Mouse (Mus musculus) CH12.LX (cell line): ENCODE results near the gene Fopnl. TPM values are rescaled to one million over a fixed set of nuclear protein-coding genes. Genes with fewer than 3 reads are reported as not detected.

Source experiments
- DNase-seq: peaks from one replicate; pipeline ENCODE4 v3.0.0-alpha.2; 2013; ENCODE audit errors: extremely low read depth
- H3K27ac ChIP-seq: 2 replicates; pipeline ENCODE4 v1.5.1; 2012; ENCODE audit warnings: low read depth, mild to moderate bottlenecking, control low read depth, moderate library complexity; ENCODE audit not compliant: insufficient read depth
- H3K27me3 ChIP-seq: replicated peaks from 2 replicates; pipeline ENCODE3; 2012; ENCODE audit warnings: inconsistent platforms
- H3K36me3 ChIP-seq, 2 experiments: replicated peaks in 1 of 2; 2 replicates each; pipeline versions ENCODE3 to v1.6.1; 2012; ENCODE audit warnings: inconsistent platforms in 1 of 2, low read length in 1 of 2, mild to moderate bottlenecking in 1 of 2, mixed read lengths in 1 of 2, moderate library complexity in 1 of 2; ENCODE audit not compliant: control insufficient read depth in 1 of 2, insufficient read depth in 1 of 2
- H3K4me1 ChIP-seq, 2 experiments: 2 replicates each; pipeline ENCODE4 v1.6.1; 2012; ENCODE audit warnings: inconsistent platforms in 1 of 2, moderate library complexity in 1 of 2; ENCODE audit not compliant: insufficient read depth in 2 of 2, control insufficient read depth in 1 of 2
- H3K4me2 ChIP-seq: 2 replicates; pipeline ENCODE4 v1.6.1; 2012; ENCODE audit warnings: low read depth, mild to moderate bottlenecking, control low read depth; ENCODE audit not compliant: poor library complexity, insufficient read depth, severe bottlenecking
- H3K4me3 ChIP-seq, 3 experiments: fragments of 150-350 bp in 1 of 3; sonication (generic) in 1 of 3; replicated peaks in 1 of 3; 2 replicates each; pipeline versions ENCODE3 to v1.5.1; 2011 to 2012; ENCODE audit warnings: low read depth in 2 of 3, low read length in 2 of 3, mild to moderate bottlenecking in 2 of 3, moderate library complexity in 2 of 3, control low read depth in 1 of 3, improper control_type of control experiment in 1 of 3, inconsistent platforms in 1 of 3, mixed read lengths in 1 of 3; ENCODE audit not compliant: poor library complexity in 1 of 3
- H3K79me2 ChIP-seq: replicated peaks from 2 replicates; pipeline ENCODE4 v1.6.1; 2012; ENCODE audit warnings: mild to moderate bottlenecking, moderate library complexity; ENCODE audit not compliant: control insufficient read depth, poor library complexity, insufficient read depth, severe bottlenecking; ENCODE audit errors: extremely low read depth
- H3K9ac ChIP-seq: 2 replicates; pipeline ENCODE4 v1.6.1; 2012; ENCODE audit warnings: low read depth, mild to moderate bottlenecking, control low read depth, moderate library complexity; ENCODE audit not compliant: insufficient read depth
- H3K9me3 ChIP-seq: replicated peaks from 2 replicates; pipeline ENCODE3; 2012; ENCODE audit warnings: low read length, inconsistent platforms, mixed read lengths
- BHLHE40 ChIP-seq: IDR thresholded peaks from 2 replicates; pipeline ENCODE4 v1.6.1; 2011; ENCODE audit warnings: mild to moderate bottlenecking, low read depth, low read length, improper control_type of control experiment
- CHD1 ChIP-seq: IDR thresholded peaks from 2 replicates; pipeline ENCODE4 v1.6.1; 2012; ENCODE audit warnings: low read depth, low read length, improper control_type of control experiment, inconsistent platforms
- CHD2 ChIP-seq: IDR thresholded peaks from 2 replicates; pipeline ENCODE4 v1.6.1; 2011; ENCODE audit warnings: low read length, improper control_type of control experiment
- CTCF ChIP-seq, 2 experiments: IDR thresholded peaks in 1 of 2; conservative IDR thresholded peaks in 1 of 2; 2 replicates each; pipeline ENCODE4 v1.5.1; 2011 to 2012; ENCODE audit warnings: low read depth in 2 of 2, low read length in 2 of 2, improper control_type of control experiment in 1 of 2, inconsistent platforms in 1 of 2, mild to moderate bottlenecking in 1 of 2, moderate library complexity in 1 of 2
- E2F4 ChIP-seq: IDR thresholded peaks from 2 replicates; pipeline ENCODE4 v1.6.1; 2011; ENCODE audit warnings: low read depth, low read length, improper control_type of control experiment; ENCODE audit not compliant: insufficient replicate concordance
- ELF1 ChIP-seq: IDR thresholded peaks from 2 replicates; pipeline ENCODE4 v1.6.1; 2014; ENCODE audit warnings: low read depth, mild to moderate bottlenecking, inconsistent platforms, low read length, improper control_type of control experiment
- EP300 ChIP-seq: IDR thresholded peaks from 2 replicates; pipeline ENCODE4 v1.6.1; 2011; ENCODE audit warnings: low read length, improper control_type of control experiment
- ETS1 ChIP-seq: conservative IDR thresholded peaks from 2 replicates; pipeline ENCODE4 v1.6.1; 2012; ENCODE audit warnings: low read depth, mild to moderate bottlenecking, inconsistent platforms, low read length, improper control_type of control experiment, moderate library complexity
- GABPA ChIP-seq: IDR thresholded peaks from 2 replicates; pipeline ENCODE4 v1.6.1; 2012; ENCODE audit warnings: low read depth, low read length, improper control_type of control experiment, inconsistent platforms; ENCODE audit not compliant: insufficient replicate concordance
- HCFC1 ChIP-seq: IDR thresholded peaks from 2 replicates; pipeline ENCODE4 v1.6.1; 2012; ENCODE audit warnings: low read depth, mild to moderate bottlenecking, inconsistent platforms, low read length, improper control_type of control experiment
- IRF4 ChIP-seq: IDR thresholded peaks from 2 replicates; pipeline ENCODE4 v1.6.1; 2014; ENCODE audit warnings: low read depth, mild to moderate bottlenecking, inconsistent platforms, low read length, improper control_type of control experiment
- JUN ChIP-seq: IDR thresholded peaks from 2 replicates; pipeline ENCODE4 v1.6.1; 2011; ENCODE audit warnings: low read depth, mild to moderate bottlenecking, low read length, improper control_type of control experiment, moderate library complexity; ENCODE audit not compliant: insufficient read depth
- JUND ChIP-seq: conservative IDR thresholded peaks from 2 replicates; pipeline ENCODE4 v1.6.1; 2011; ENCODE audit warnings: low read depth, low read length, improper control_type of control experiment
- KAT2A ChIP-seq: IDR thresholded peaks from 2 replicates; pipeline ENCODE4 v1.6.1; 2012; ENCODE audit warnings: low read length, improper control_type of control experiment, inconsistent platforms; ENCODE audit not compliant: insufficient replicate concordance
- MAX ChIP-seq: IDR thresholded peaks from 2 replicates; pipeline ENCODE4 v1.6.1; 2011; ENCODE audit warnings: low read length, improper control_type of control experiment
- MAZ ChIP-seq: IDR thresholded peaks from 2 replicates; pipeline ENCODE4 v1.6.1; 2012; ENCODE audit warnings: low read depth, mild to moderate bottlenecking, inconsistent platforms, low read length, improper control_type of control experiment, moderate library complexity
- MEF2A ChIP-seq: IDR thresholded peaks from 2 replicates; pipeline ENCODE4 v1.6.1; 2014; ENCODE audit warnings: low read depth, mild to moderate bottlenecking, inconsistent platforms, low read length, improper control_type of control experiment, borderline replicate concordance
- MXI1 ChIP-seq: IDR thresholded peaks from 2 replicates; pipeline ENCODE4 v1.6.1; 2011; ENCODE audit warnings: mild to moderate bottlenecking, low read depth, low read length, improper control_type of control experiment
- MYC ChIP-seq: IDR thresholded peaks from 2 replicates; pipeline ENCODE4 v1.6.1; 2011; ENCODE audit warnings: low read depth, mild to moderate bottlenecking, improper control_type of control experiment, low read length
- NELFE ChIP-seq: IDR thresholded peaks from 2 replicates; pipeline ENCODE4 v1.6.1; 2011; ENCODE audit warnings: low read depth, low read length, improper control_type of control experiment
- NRF1 ChIP-seq: IDR thresholded peaks from 2 replicates; pipeline ENCODE4 v1.6.1; 2014; ENCODE audit warnings: low read depth, mild to moderate bottlenecking, inconsistent platforms, low read length, improper control_type of control experiment, moderate library complexity
- PAX5 ChIP-seq: IDR thresholded peaks from 2 replicates; pipeline ENCODE4 v1.6.1; 2012; ENCODE audit warnings: low read length, inconsistent platforms, mixed read lengths
- POLR2A ChIP-seq: IDR thresholded peaks from 2 replicates; pipeline ENCODE4 v1.6.1; 2011; ENCODE audit warnings: low read depth, mild to moderate bottlenecking, improper control_type of control experiment, low read length
- POLR2AphosphoS2 ChIP-seq: IDR thresholded peaks from 2 replicates; pipeline ENCODE4 v1.6.1; 2011; ENCODE audit warnings: low read depth, low read length, improper control_type of control experiment
- RAD21 ChIP-seq: IDR thresholded peaks from 2 replicates; pipeline ENCODE4 v1.6.1; 2011; ENCODE audit warnings: low read depth, mild to moderate bottlenecking, low read length, improper control_type of control experiment, moderate library complexity
- RCOR1 ChIP-seq: conservative IDR thresholded peaks from 2 replicates; pipeline ENCODE4 v1.6.1; 2012; ENCODE audit warnings: low read depth, mild to moderate bottlenecking, inconsistent platforms, low read length, improper control_type of control experiment
- SIN3A ChIP-seq: IDR thresholded peaks from 2 replicates; pipeline ENCODE4 v1.6.1; 2012; ENCODE audit warnings: low read length, improper control_type of control experiment, inconsistent platforms
- SMC3 ChIP-seq: IDR thresholded peaks from 2 replicates; pipeline ENCODE4 v1.6.1; 2011; ENCODE audit warnings: low read depth, low read length, improper control_type of control experiment
- TBP ChIP-seq: conservative IDR thresholded peaks from 2 replicates; pipeline ENCODE4 v1.6.1; 2011; ENCODE audit warnings: low read depth, low read length, improper control_type of control experiment
- TCF12 ChIP-seq: IDR thresholded peaks from 2 replicates; pipeline ENCODE4 v1.6.1; 2014; ENCODE audit warnings: low read depth, mild to moderate bottlenecking, inconsistent platforms, low read length, improper control_type of control experiment
- UBTF ChIP-seq: IDR thresholded peaks from 2 replicates; pipeline ENCODE4 v1.6.1; 2012; ENCODE audit warnings: low read depth, mild to moderate bottlenecking, inconsistent platforms, low read length, improper control_type of control experiment, moderate library complexity
- USF1 ChIP-seq: IDR thresholded peaks from 2 replicates; pipeline ENCODE4 v1.6.1; 2014; ENCODE audit warnings: low read depth, mild to moderate bottlenecking, inconsistent platforms, low read length, improper control_type of control experiment
- USF2 ChIP-seq: conservative IDR thresholded peaks from 2 replicates; pipeline ENCODE4 v1.6.1; 2011; ENCODE audit warnings: low read depth, low read length, improper control_type of control experiment
- ZC3H11A ChIP-seq: IDR thresholded peaks from 2 replicates; pipeline ENCODE4 v1.6.1; 2012; ENCODE audit warnings: low read depth, mild to moderate bottlenecking, inconsistent platforms, low read length, improper control_type of control experiment
- ZKSCAN1 ChIP-seq: IDR thresholded peaks from 2 replicates; pipeline ENCODE4 v1.6.1; 2012; ENCODE audit warnings: low read depth, inconsistent platforms, low read length, improper control_type of control experiment, borderline replicate concordance
- ZMIZ1 ChIP-seq: IDR thresholded peaks from 2 replicates; pipeline ENCODE4 v1.6.1; 2012; ENCODE audit warnings: low read depth, mild to moderate bottlenecking, inconsistent platforms, low read length, improper control_type of control experiment
- ZNF384 ChIP-seq: IDR thresholded peaks from 2 replicates; pipeline ENCODE4 v1.6.1; 2012; ENCODE audit warnings: low read depth, low read length, improper control_type of control experiment, inconsistent platforms
- dilution Hi-C: fragments of 300-500 bp; cut with MboI; formaldehyde crosslinking; loops from 2 replicates; pipeline ENCODE4 v1.14.3; 2020; ENCODE audit warnings: low sequenced_read_pairs; ENCODE audit not compliant: extremely low pct_unique_long_range_greater_than_20kb, extremely low pct_ligation_motif_present
- in situ Hi-C: fragments of 300-500 bp; cut with MboI; formaldehyde crosslinking; loops from 3 replicates; pipeline ENCODE4 v1.14.3; 2019; ENCODE audit warnings: low sequenced_read_pairs, low pct_ligation_motif_present, low pct_unique_long_range_greater_than_20kb, mixed read lengths
- polyA plus RNA-seq: library from polyadenylated mRNA; unstranded; fragments of >175 nt; gene quantifications from 2 replicates; pipeline ENCODE4 v1.2.1, GENCODE M21; 2012; ENCODE audit warnings: low read depth; ENCODE audit not compliant: insufficient read length
- total RNA-seq, 2 experiments: library from RNA; depleted of rRNA; stranded (reverse); fragments of 300-350 nt in 1 of 2; fragments of >200 nt in 1 of 2; gene quantifications; 2 replicates each; pipeline ENCODE4 v1.2.3; 2012 to 2014

The Fopnl gene
- total RNA-seq (2012; rRNA removed) (32.8 and 38.5 TPM in 2 replicates), total RNA-seq (2014; rRNA removed) (153 and 159 TPM in 2 replicates), polyA plus RNA-seq (54.9 and 56.8 TPM in 2 replicates)

DNA sequence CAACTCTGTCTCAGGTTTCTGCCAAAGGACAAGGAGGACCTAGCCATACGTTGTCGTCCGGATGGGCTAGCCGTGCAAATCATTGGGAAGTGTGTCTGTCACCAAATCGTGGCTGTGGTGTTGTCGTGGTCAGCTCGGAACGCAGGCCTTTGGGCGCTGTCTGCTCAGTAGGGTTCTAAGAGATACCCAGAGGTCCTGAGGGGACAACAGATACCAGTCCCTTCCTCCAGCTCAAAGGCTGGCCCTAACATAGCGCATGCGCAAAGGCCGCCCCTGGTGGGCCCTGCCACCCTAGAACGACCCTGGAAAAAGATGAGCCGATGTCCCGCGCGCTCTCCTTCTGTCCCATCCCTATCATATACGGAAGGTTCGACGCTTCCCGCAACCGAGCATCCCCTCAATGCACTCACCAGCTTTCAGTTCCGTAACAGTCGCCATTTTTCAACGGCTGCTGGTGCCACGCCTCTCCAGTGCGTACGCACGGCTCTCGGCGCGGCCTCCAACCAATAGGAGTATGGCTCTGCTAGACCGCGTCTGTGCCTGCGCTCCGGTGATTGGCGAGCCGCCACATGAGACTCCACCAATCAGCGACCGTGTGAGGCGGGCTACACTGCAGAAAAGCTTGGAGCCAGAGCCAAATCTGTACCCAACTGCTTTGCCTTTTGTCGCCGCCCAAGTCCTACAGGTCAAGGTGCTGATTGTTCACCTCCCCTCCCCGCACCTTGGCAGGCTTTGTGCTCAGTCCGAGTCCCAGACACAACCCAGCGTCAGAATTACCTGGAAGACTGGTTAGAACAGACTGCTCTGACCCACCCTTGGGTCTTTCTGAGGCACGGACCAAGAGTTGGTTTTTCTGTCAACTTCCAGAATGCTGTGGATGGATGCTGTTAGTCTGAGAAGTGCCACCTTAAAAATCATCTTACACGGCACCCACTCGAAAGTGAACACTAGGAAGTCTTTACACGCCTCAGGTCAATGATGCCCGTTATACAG, at the start of gene Fopnl:
Fopnl (minus strand) TSS at position 522 of the 993 bp plus-strand sequence.
- Histone ChIP-seq H3K36me3 (peaks cover 6 to 24% of the 10 kb centered on the region in 2 experiments), H3K27ac (peak within 1 kb of the TSS; percentile 45), H3K27me3 (peaks cover 2% of the 10 kb centered on the region), H3K4me2 (peak within 1 kb of the TSS; percentile 67), H3K79me2 (peaks cover 16% of the 10 kb centered on the region), H3K9me3 (no peaks in the 10 kb centered on the region), H3K9ac (peak within 1 kb of the TSS; percentile 70), H3K4me1 (peaks cover 7 to 31% of the 10 kb centered on the region in 2 experiments), H3K4me3 (peak within 1 kb of the TSS; percentile 72 to 98 (median 85))
- peak; percentile 99 for DNase-seq
- in situ Hi-C loops (no loop called here), dilution Hi-C loops (no loop called here)
- TF ChIP-seq ELF1 (peak; percentile 81), ZC3H11A (no peak), HCFC1 (peak; percentile 74), CHD2 (peak; percentile 81), RAD21 (no peak; the same call in 1 of the 2 replicates), RCOR1 (peak; percentile 55; the same call in 1 of the 2 replicates), CTCF (conservative IDR thresholded peaks at IDR 0.05 in 1 of 2, IDR thresholded peaks at IDR 0.05 in 1 of 2; ENCODE audit: low read depth in 2 of 2, low read length in 2 of 2) (no peak), POLR2AphosphoS2 (peak; percentile 88), NELFE (peak; percentile 96), TBP (peak; percentile 87), SIN3A (peak; percentile 90), MAX (peak; percentile 80; the same call in 1 of the 2 replicates), MEF2A (peak; percentile 62; the same call in 1 of the 2 replicates), MYC (peak; percentile 84), TCF12 (peak; percentile 92; the same call in 1 of the 2 replicates), IRF4 (peak; percentile 79), PAX5 (no peak), UBTF (no peak), KAT2A (peak; percentile 66; the same call in 1 of the 2 replicates), USF2 (no peak), JUN (no peak), ZKSCAN1 (no peak), E2F4 (no peak), JUND (no peak), POLR2A (peak; percentile 92), USF1 (no peak), BHLHE40 (no peak), SMC3 (no peak), MAZ (no peak), GABPA (no peak), ETS1 (no peak), NRF1 (peak; percentile 93), ZNF384 (no peak), EP300 (0 out of 2 replicates have a peak, but pooled peaks have one; percentile 29), ZMIZ1 (peak; percentile 88), CHD1 (no peak), MXI1 (0 out of 2 replicates have a peak, but pooled peaks have one; percentile 55)
